Mouse (Mus musculus) MEL (cell line): ENCODE results near the gene Aunip. TPM values are rescaled to one million over a fixed set of nuclear protein-coding genes. Genes with fewer than 3 reads are reported as not detected.

Experiments
- DNase-seq: peaks from one replicate; pipeline ENCODE4 v3.0.0; 2011; ENCODE audit warnings: low read depth, low spot score
- H3K27ac ChIP-seq: 2 replicates; pipeline ENCODE4 v1.5.1; 2012; ENCODE audit warnings: low read depth, mild to moderate bottlenecking, control low read depth, low read length, moderate library complexity; ENCODE audit not compliant: control insufficient read depth
- H3K27me3 ChIP-seq, 2 experiments: fragments of 150-350 bp in 1 of 2; sonication (generic) in 1 of 2; 2 replicates each; pipeline ENCODE4 v1.6.1; 2012; ENCODE audit warnings: low read length in 2 of 2, mild to moderate bottlenecking in 2 of 2, improper control_type of control experiment in 1 of 2, moderate library complexity in 1 of 2; ENCODE audit not compliant: insufficient read depth in 2 of 2, control insufficient read depth in 1 of 2
- H3K36me3 ChIP-seq, 2 experiments: 2 replicates each; pipeline ENCODE4 v1.6.1; 2012 to 2014; ENCODE audit warnings: low read length in 2 of 2, improper control_type of control experiment in 1 of 2, inconsistent platforms in 1 of 2, mild to moderate bottlenecking in 1 of 2; ENCODE audit not compliant: insufficient read depth in 2 of 2, control insufficient read depth in 1 of 2
- H3K4me1 ChIP-seq, 2 experiments: fragments of 150-350 bp in 1 of 2; sonication (generic) in 1 of 2; 2 replicates each; pipeline ENCODE4 v1.6.1; 2012; ENCODE audit warnings: low read length in 2 of 2, improper control_type of control experiment in 1 of 2, mild to moderate bottlenecking in 1 of 2; ENCODE audit not compliant: insufficient read depth in 2 of 2, control insufficient read depth in 1 of 2
- H3K4me3 ChIP-seq, 2 experiments: fragments of 150-350 bp in 1 of 2; sonication (generic) in 1 of 2; 2 replicates each; pipeline ENCODE4 v1.5.1; 2012; ENCODE audit warnings: low read depth in 2 of 2, low read length in 2 of 2, mild to moderate bottlenecking in 2 of 2, moderate library complexity in 2 of 2, control low read depth in 1 of 2, improper control_type of control experiment in 1 of 2; ENCODE audit not compliant: control insufficient read depth in 1 of 2, insufficient read depth in 1 of 2
- H3K79me2 ChIP-seq: 2 replicates; pipeline ENCODE4 v1.6.1; 2012; ENCODE audit warnings: mild to moderate bottlenecking, low read length, moderate library complexity; ENCODE audit not compliant: control insufficient read depth, poor library complexity, insufficient read depth
- H3K9ac ChIP-seq: 2 replicates; pipeline ENCODE4 v1.6.1; 2012; ENCODE audit warnings: low read depth, mild to moderate bottlenecking, control low read depth, low read length, moderate library complexity; ENCODE audit not compliant: control insufficient read depth, poor library complexity, severe bottlenecking
- H3K9me3 ChIP-seq: fragments of 150-350 bp; sonication (generic); replicated peaks from 2 replicates; pipeline ENCODE4 v1.6.1; 2012; ENCODE audit warnings: mild to moderate bottlenecking, low read length, improper control_type of control experiment, moderate library complexity; ENCODE audit not compliant: insufficient read depth
- BHLHE40 ChIP-seq: IDR thresholded peaks from 2 replicates; pipeline ENCODE4 v1.6.1; 2012; ENCODE audit warnings: low read depth, mild to moderate bottlenecking, inconsistent platforms, low read length, improper control_type of control experiment, borderline replicate concordance
- CTCF ChIP-seq, 3 experiments: IDR thresholded peaks in 2 of 3; conservative IDR thresholded peaks in 1 of 3; 2 replicates each; pipeline ENCODE4 v1.5.1; 2011 to 2012; ENCODE audit warnings: low read length in 3 of 3, low read depth in 2 of 3, mild to moderate bottlenecking in 2 of 3, improper control_type of control experiment in 1 of 3, inconsistent platforms in 1 of 3, mixed read lengths in 1 of 3, moderate library complexity in 1 of 3; ENCODE audit not compliant: control insufficient read depth in 1 of 3, insufficient read depth in 1 of 3, poor library complexity in 1 of 3, severe bottlenecking in 1 of 3
- E2F4 ChIP-seq: IDR thresholded peaks from 2 replicates; pipeline ENCODE4 v1.6.1; 2011; ENCODE audit warnings: low read depth, low read length, improper control_type of control experiment, borderline replicate concordance
- EP300 ChIP-seq, 2 experiments: IDR thresholded peaks; 2 replicates each; pipeline ENCODE4 v1.6.1; 2011; ENCODE audit warnings: improper control_type of control experiment in 2 of 2, low read length in 2 of 2, low read depth in 1 of 2, mild to moderate bottlenecking in 1 of 2
- GATA1 ChIP-seq: IDR thresholded peaks from 2 replicates; pipeline ENCODE4 v1.6.1; 2011; ENCODE audit warnings: low read depth, low read length, improper control_type of control experiment
- HCFC1 ChIP-seq: IDR thresholded peaks from 2 replicates; pipeline ENCODE4 v1.6.1; 2012; ENCODE audit warnings: low read depth, mild to moderate bottlenecking, inconsistent platforms, low read length, improper control_type of control experiment, moderate library complexity
- JUND ChIP-seq: IDR thresholded peaks from 2 replicates; pipeline ENCODE4 v1.6.1; 2011; ENCODE audit warnings: low read depth, mild to moderate bottlenecking, improper control_type of control experiment, low read length
- KAT2A ChIP-seq: conservative IDR thresholded peaks from 2 replicates; pipeline ENCODE4 v1.6.1; 2012; ENCODE audit warnings: low read depth, low read length, improper control_type of control experiment, inconsistent platforms
- MAX ChIP-seq: IDR thresholded peaks from 2 replicates; pipeline ENCODE4 v1.6.1; 2011; ENCODE audit warnings: low read length, improper control_type of control experiment
- MXI1 ChIP-seq: IDR thresholded peaks from 2 replicates; pipeline ENCODE4 v1.6.1; 2011; ENCODE audit warnings: mild to moderate bottlenecking, low read depth, low read length, improper control_type of control experiment
- MYB ChIP-seq: IDR thresholded peaks from 2 replicates; pipeline ENCODE4 v1.6.1; 2011; ENCODE audit warnings: mild to moderate bottlenecking, low read depth, low read length, improper control_type of control experiment
- NELFE ChIP-seq: IDR thresholded peaks from 2 replicates; pipeline ENCODE4 v1.6.1; 2011; ENCODE audit warnings: low read depth, low read length, improper control_type of control experiment
- NRF1 ChIP-seq: IDR thresholded peaks from 2 replicates; pipeline ENCODE4 v1.6.1; 2014; ENCODE audit warnings: low read depth, mild to moderate bottlenecking, inconsistent platforms, low read length, improper control_type of control experiment, moderate library complexity; ENCODE audit not compliant: poor library complexity, insufficient read depth, severe bottlenecking
- POLR2A ChIP-seq, 2 experiments: IDR thresholded peaks; 2 replicates each; pipeline ENCODE4 v1.6.1; 2011 to 2012; ENCODE audit warnings: low read length in 2 of 2, mild to moderate bottlenecking in 2 of 2, control low read depth in 1 of 2, improper control_type of control experiment in 1 of 2, low read depth in 1 of 2, moderate library complexity in 1 of 2; ENCODE audit not compliant: control insufficient read depth in 1 of 2, insufficient read depth in 1 of 2, poor library complexity in 1 of 2
- POLR2AphosphoS2 ChIP-seq: IDR thresholded peaks from 2 replicates; pipeline ENCODE4 v1.6.1; 2011; ENCODE audit warnings: low read length, improper control_type of control experiment
- POLR2AphosphoS5 ChIP-seq: IDR thresholded peaks from 2 replicates; pipeline ENCODE4 v1.6.1; 2012; ENCODE audit warnings: low read depth, borderline replicate concordance, mild to moderate bottlenecking, inconsistent platforms, low read length, moderate library complexity, mixed read lengths
- RAD21 ChIP-seq: IDR thresholded peaks from 2 replicates; pipeline ENCODE4 v1.6.1; 2011; ENCODE audit warnings: mild to moderate bottlenecking, low read depth, low read length, improper control_type of control experiment
- RCOR1 ChIP-seq: IDR thresholded peaks from 2 replicates; pipeline ENCODE4 v1.6.1; 2012; ENCODE audit warnings: low read depth, mild to moderate bottlenecking, inconsistent platforms, low read length, improper control_type of control experiment
- SMC3 ChIP-seq: IDR thresholded peaks from 2 replicates; pipeline ENCODE4 v1.6.1; 2011; ENCODE audit warnings: low read depth, low read length, improper control_type of control experiment
- TAL1 ChIP-seq: IDR thresholded peaks from 2 replicates; pipeline ENCODE4 v1.6.1; 2012; ENCODE audit warnings: mild to moderate bottlenecking, inconsistent platforms, low read length, moderate library complexity, mixed read lengths
- TBP ChIP-seq: IDR thresholded peaks from 2 replicates; pipeline ENCODE4 v1.8.0; 2011; ENCODE audit warnings: low read depth, low read length, improper control_type of control experiment
- TCF12 ChIP-seq: IDR thresholded peaks from 2 replicates; pipeline ENCODE4 v1.6.1; 2014; ENCODE audit warnings: low read depth, mild to moderate bottlenecking, inconsistent platforms, low read length, improper control_type of control experiment, moderate library complexity
- UBTF ChIP-seq: IDR thresholded peaks from 2 replicates; pipeline ENCODE4 v1.6.1; 2012; ENCODE audit warnings: low read depth, mild to moderate bottlenecking, inconsistent platforms, low read length, improper control_type of control experiment, moderate library complexity, borderline replicate concordance; ENCODE audit not compliant: insufficient read depth
- USF1 ChIP-seq: IDR thresholded peaks from 2 replicates; pipeline ENCODE4 v1.6.1; 2014; ENCODE audit warnings: low read depth, mild to moderate bottlenecking, inconsistent platforms, low read length, improper control_type of control experiment, moderate library complexity
- USF2 ChIP-seq, 2 experiments: IDR thresholded peaks; 2 replicates each; pipeline ENCODE4 v1.6.1; 2011 to 2012; ENCODE audit warnings: improper control_type of control experiment in 2 of 2, low read length in 2 of 2, borderline replicate concordance in 1 of 2, inconsistent platforms in 1 of 2, low read depth in 1 of 2, mild to moderate bottlenecking in 1 of 2; ENCODE audit not compliant: insufficient read depth in 1 of 2
- ZC3H11A ChIP-seq: IDR thresholded peaks from 2 replicates; pipeline ENCODE4 v1.6.1; 2012; ENCODE audit warnings: low read depth, mild to moderate bottlenecking, inconsistent platforms, low read length, improper control_type of control experiment
- ZKSCAN1 ChIP-seq: IDR thresholded peaks from 2 replicates; pipeline ENCODE4 v1.6.1; 2012; ENCODE audit warnings: low read depth, mild to moderate bottlenecking, inconsistent platforms, low read length, improper control_type of control experiment, moderate library complexity
- polyA plus RNA-seq, 2 experiments: library from polyadenylated mRNA; stranded (reverse) in 1 of 2; unstranded in 1 of 2; fragments of >175 nt in 1 of 2; fragments of >200 nt in 1 of 2; gene quantifications; 2 replicates each; pipeline versions ENCODE4 v1.2.1 to v1.2.4; 2012; ENCODE audit warnings: low replicate concordance in 2 of 2, low read depth in 1 of 2; ENCODE audit not compliant: insufficient read length in 2 of 2, insufficient read depth in 1 of 2, missing spikeins in 1 of 2
- total RNA-seq: library from RNA; depleted of rRNA; stranded (reverse); fragments of 300-350 nt; gene quantifications from 2 replicates; pipeline ENCODE4 v1.2.3, GENCODE M21; 2012

The Aunip gene
- total and polyA plus RNA-seq, 3 experiments, result 14.9 to 20.6 TPM; not detected in 1

- no peaks in the 10 kb centered on the region for H3K27me3 ChIP-seq
- peak overlapping the region; percentile 9; the same call in 1 of the 2 replicates for H3K27ac ChIP-seq
- TF ChIP-seq HCFC1, result no peak
- TF ChIP-seq KAT2A, result no peak
- no peak for TF ChIP-seq USF1
- TF ChIP-seq POLR2A (IDR thresholded peaks at IDR 0.05; ENCODE audit: control insufficient read depth in 1 of 2, insufficient read depth in 1 of 2, low read depth in 1 of 2, low read length in 2 of 2, poor library complexity in 1 of 2), result no peak
- TF ChIP-seq CTCF (IDR thresholded peaks at IDR 0.05 in 2 of 3, conservative IDR thresholded peaks at IDR 0.05 in 1 of 3; ENCODE audit: control insufficient read depth in 1 of 3, insufficient read depth in 1 of 3, low read depth in 2 of 3, low read length in 3 of 3, poor library complexity in 1 of 3, severe bottlenecking in 1 of 3), result no peak
- TF ChIP-seq MYB, result no peak
- no peak for TF ChIP-seq MXI1
- peak; percentile 84 for TF ChIP-seq TAL1
- TF ChIP-seq SMC3, result no peak
- TF ChIP-seq E2F4, result no peak
- no peak for TF ChIP-seq POLR2AphosphoS5
- TF ChIP-seq RCOR1, result no peak
- TF ChIP-seq NELFE, result no peak
- TF ChIP-seq RAD21, result no peak
- TF ChIP-seq BHLHE40, result no peak
- no peak for TF ChIP-seq POLR2AphosphoS2
- peak; percentile 64 for TF ChIP-seq GATA1
- peak in 1 of 2 experiments; percentile 33; a peak in 2 of 4 replicates for TF ChIP-seq EP300 (IDR thresholded peaks at IDR 0.05; ENCODE audit: low read depth in 1 of 2, low read length in 2 of 2)
- 0 out of 2 replicates have a peak, but pooled peaks have one; percentile 2 for TF ChIP-seq TCF12
- no peak overlapping the region for H3K9ac ChIP-seq
- H3K79me2 ChIP-seq, result no peaks in the 10 kb centered on the region
- H3K4me1 ChIP-seq, result peaks cover 8 to 48% of the 10 kb centered on the region in 2 experiments
- H3K4me3 ChIP-seq, result no peak overlapping the region
- H3K36me3 ChIP-seq, result peaks cover 0 to 20% of the 10 kb centered on the region in 2 experiments; a peak in 2 of 4 replicates
- H3K9me3 ChIP-seq, result no peaks in the 10 kb centered on the region
- DNase-seq, result peak; percentile 73
These were observed 15.8 kb upstream of the Aunip start for GRCm38 (mm10) chr4:134494780-134495545.

DNA sequence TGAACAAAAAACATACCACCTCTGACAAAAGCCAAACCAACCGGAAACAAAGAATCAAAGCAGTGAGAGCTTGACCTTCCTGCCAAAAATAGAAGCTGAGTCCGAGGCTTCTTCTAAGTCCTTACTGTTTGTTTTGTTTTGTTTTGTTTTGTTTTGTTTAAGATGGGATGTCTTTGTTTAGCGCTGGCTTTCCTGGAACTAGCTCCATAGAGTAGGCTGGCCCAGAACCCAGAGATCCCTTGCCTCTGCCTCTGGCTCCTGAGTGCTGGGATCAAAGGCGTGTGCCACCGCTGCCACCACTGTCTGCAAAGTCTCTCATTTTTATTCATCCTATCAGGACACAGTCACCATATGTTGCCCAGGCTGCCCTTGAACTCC, 15.3 kb upstream of the Aunip start:
- H3K9ac ChIP-seq, result no peak overlapping the region
- H3K4me1 ChIP-seq, result peaks cover 8 to 46% of the 10 kb centered on the region in 2 experiments
- no peak overlapping the region for H3K27ac ChIP-seq
- TF ChIP-seq RCOR1 (no peak), UBTF (no peak), BHLHE40 (no peak), EP300 (IDR thresholded peaks at IDR 0.05; ENCODE audit: low read depth in 1 of 2, low read length in 2 of 2) (no peak), USF1 (no peak), NELFE (no peak), ZKSCAN1 (no peak), TBP (no peak), USF2 (IDR thresholded peaks at IDR 0.05; ENCODE audit: borderline replicate concordance in 1 of 2, insufficient read depth in 1 of 2, low read depth in 1 of 2, low read length in 2 of 2) (no peak), SMC3 (no peak), MAX (no peak), JUND (no peak), NRF1 (no peak), ZC3H11A (no peak), KAT2A (no peak)
- no peaks in the 10 kb centered on the region for H3K27me3 ChIP-seq
- peaks cover 0 to 18% of the 10 kb centered on the region in 2 experiments; a peak in 2 of 4 replicates for H3K36me3 ChIP-seq
- no peak overlapping the region for H3K4me3 ChIP-seq
- DNase-seq, result no peak
- no peaks in the 10 kb centered on the region for H3K79me2 ChIP-seq
- no peaks in the 10 kb centered on the region for H3K9me3 ChIP-seq
